Mouse (Mus musculus) midbrain, embryonic 12.5 days (tissue): ENCODE measurements around the gene Irgm2. TPM values are rescaled to one million over a fixed set of nuclear protein-coding genes. Genes with fewer than 3 reads are reported as not detected.

Source experiments
- ATAC-seq: fragments of 200-750 bp; cut with Nextera tagmentation; 2 replicates; pipeline ENCODE4 v1.8.0; 2017; ENCODE audit warnings: low read depth, moderate TSS enrichment, moderate library complexity; ENCODE audit not compliant: low FRiP score
- H3K27ac ChIP-seq: fragments of 300-500 bp; sonication (generic); replicated peaks from 2 replicates; pipeline ENCODE4 v1.5.1; 2016; ENCODE audit warnings: mild to moderate bottlenecking
- H3K27me3 ChIP-seq: fragments of 300-500 bp; sonication (generic); 2 replicates; pipeline ENCODE4 v1.6.1; 2016; ENCODE audit warnings: mild to moderate bottlenecking
- H3K36me3 ChIP-seq: fragments of 300-500 bp; sonication (generic); 2 replicates; pipeline ENCODE4 v1.6.1; 2016
- H3K4me1 ChIP-seq: fragments of 300-500 bp; sonication (generic); 2 replicates; pipeline ENCODE4 v1.6.1; 2016
- H3K4me2 ChIP-seq: fragments of 300-500 bp; sonication (generic); replicated peaks from 2 replicates; pipeline ENCODE4 v1.6.1; 2016; ENCODE audit warnings: mild to moderate bottlenecking, moderate library complexity
- H3K4me3 ChIP-seq: fragments of 300-500 bp; sonication (generic); 2 replicates; pipeline ENCODE4 v1.5.1; 2016; ENCODE audit warnings: mild to moderate bottlenecking
- H3K9ac ChIP-seq: fragments of 300-500 bp; sonication (generic); replicated peaks from 2 replicates; pipeline ENCODE4 v1.6.1; 2016; ENCODE audit warnings: mild to moderate bottlenecking, moderate library complexity
- H3K9me3 ChIP-seq: fragments of 300-500 bp; sonication (generic); 2 replicates; pipeline ENCODE4 v1.6.1; 2016; ENCODE audit warnings: mild to moderate bottlenecking
- WGBS: fragments of 180-500 bp; shearing (Covaris S2); methylation state at CpG from one replicate; pipeline ENCODE4 v1.1.7; 2016; 5-methylcytosine and 5-hydroxymethylcytosine counted together
- polyA plus RNA-seq: library from polyadenylated mRNA; unstranded; fragments of >200 nt; fragmentation: Nextera tagmentation; extraction: Ambion mirVana; gene quantifications from 2 replicates; pipeline ENCODE4 v1.2.1, GENCODE M21; 2016

Gene Irgm2
- polyA plus RNA-seq, 1 experiment from 2014 or later: 0.97 TPM

- no peak overlapping the region for H3K27ac ChIP-seq
- no peaks in the 10 kb centered on the region for H3K9me3 ChIP-seq
- H3K4me3 ChIP-seq: no peak overlapping the region
- H3K4me2 ChIP-seq: no peak overlapping the region
- no peaks in the 10 kb centered on the region for H3K27me3 ChIP-seq
- ATAC-seq: no peak
- no peaks in the 10 kb centered on the region for H3K36me3 ChIP-seq
- no peak overlapping the region for H3K9ac ChIP-seq
- no peaks in the 10 kb centered on the region for H3K4me1 ChIP-seq
- 95% methylated on average over 3 of the region's 3 CpGs for WGBS
Measured at GRCm38 (mm10) chr11:58268285-58268684, 68.9 kb downstream of the Irgm2 start.

Other genes starting within 250 kb of the Irgm2 start
- gene Larp1, start 190.6 kb upstream of the Irgm2 start, polyA plus RNA-seq: 15.3 TPM in 2 replicates
- not detected in 2 replicates for gene Gm12248, start 106.5 kb upstream of the Irgm2 start, polyA plus RNA-seq
- 111 and 112 TPM in 2 replicates for gene Cnot8, start 95.5 kb upstream of the Irgm2 start, polyA plus RNA-seq
- 22.9 and 23.9 TPM in 2 replicates for gene Gemin5, start 31.1 kb upstream of the Irgm2 start, polyA plus RNA-seq
- gene Mrpl22, start 28.0 kb upstream of the Irgm2 start, polyA plus RNA-seq: 105 and 106 TPM in 2 replicates
- 1.8 and 1.9 TPM in 2 replicates for gene Igtp, start 62 bp upstream of the Irgm2 start, polyA plus RNA-seq
- gene 4930438A08Rik, start 75.2 kb downstream of the Irgm2 start, polyA plus RNA-seq: 0.14 TPM in 1 of 2 replicates, not detected in the other
- 26.4 and 28.5 TPM in 2 replicates for gene Zfp692, start 107.5 kb downstream of the Irgm2 start, polyA plus RNA-seq
- 33.9 and 35.9 TPM in 2 replicates for gene Zfp672, start 130.7 kb downstream of the Irgm2 start, polyA plus RNA-seq
- gene Sh3bp5l, start 131.1 kb downstream of the Irgm2 start, polyA plus RNA-seq: 50.6 and 51.0 TPM in 2 replicates
- not detected in 2 replicates for gene Lypd8, start 179.4 kb downstream of the Irgm2 start, polyA plus RNA-seq
- not detected in 2 replicates for gene 1810065E05Rik, start 221.5 kb downstream of the Irgm2 start, polyA plus RNA-seq
- not detected in 2 replicates for gene Gm12253, start 232.9 kb downstream of the Irgm2 start, polyA plus RNA-seq